Mouse (Mus musculus): ENCODE measurements around the gene Nxnl2. TPM values are rescaled to one million over a fixed set of nuclear protein-coding genes. Genes with fewer than 3 reads are reported as not detected.

The Nxnl2 gene
- polyA plus RNA-seq, 1 experiment from 2014 or later, result 2.2 TPM

GRCm38 (mm10) chr13:51166711-51167110 lies 4.1 kb upstream of the Nxnl2 start:
- no peak overlapping the region for H3K4me3 ChIP-seq (replicated peaks; ENCODE audit: low read length)
- no peak overlapping the region for H3K4me2 ChIP-seq (ENCODE audit: low read length)
- H3K36me3 ChIP-seq (ENCODE audit: control insufficient read depth, insufficient read depth), result no peaks in the 10 kb centered on the region
- H3K4me1 ChIP-seq (replicated peaks; ENCODE audit: control insufficient read depth, insufficient read depth, low read length), result peaks cover 14% of the 10 kb centered on the region
- H3K9ac ChIP-seq (replicated peaks; ENCODE audit: low read depth, low read length), result no peak overlapping the region
- WGBS, result 74% methylated on average over 11 of the region's 11 CpGs
- H3K27me3 ChIP-seq (replicated peaks; ENCODE audit: control insufficient read depth, insufficient read depth, low read length), result no peaks in the 10 kb centered on the region
- no peak for ATAC-seq
- no peaks in the 10 kb centered on the region for H3K9me3 ChIP-seq (ENCODE audit: control insufficient read depth, low read length)
- no peak overlapping the region for H3K27ac ChIP-seq (ENCODE audit: low read length)

DNA sequence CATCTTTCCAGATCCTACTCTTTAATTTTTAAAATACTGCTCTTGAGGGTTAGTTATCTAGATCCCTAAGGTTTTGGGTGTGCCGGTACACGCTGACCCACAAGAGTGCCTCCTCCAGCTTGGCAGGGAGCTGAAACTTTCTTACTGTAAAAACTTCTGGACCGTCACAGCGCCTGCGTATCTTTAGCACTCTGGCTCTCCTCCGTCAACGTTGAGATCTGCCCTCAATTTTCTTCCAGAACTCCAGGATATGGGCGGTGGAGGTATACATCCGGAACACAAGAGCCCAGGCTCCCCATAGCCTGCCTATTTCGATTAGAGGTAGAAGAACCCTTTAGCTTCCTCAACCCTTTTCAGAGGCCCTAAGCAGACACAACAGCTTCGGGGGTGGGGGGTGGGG lies 607 bp upstream of the Nxnl2 start:
- H3K4me3 ChIP-seq (replicated peaks; ENCODE audit: low read length), result no peak overlapping the region
- peak overlapping the region; percentile 95; the same call in 1 of the 2 replicates for H3K4me2 ChIP-seq (ENCODE audit: low read length)
- H3K9me3 ChIP-seq (ENCODE audit: control insufficient read depth, low read length), result no peaks in the 10 kb centered on the region
- no peaks in the 10 kb centered on the region for H3K36me3 ChIP-seq (ENCODE audit: control insufficient read depth, insufficient read depth)
- H3K4me1 ChIP-seq (replicated peaks; ENCODE audit: control insufficient read depth, insufficient read depth, low read length), result peaks cover 12% of the 10 kb centered on the region
- no peak for ATAC-seq
- peaks cover 3% of the 10 kb centered on the region; the same call in 1 of the 2 replicates for H3K27me3 ChIP-seq (replicated peaks; ENCODE audit: control insufficient read depth, insufficient read depth, low read length)
- no peak overlapping the region for H3K9ac ChIP-seq (replicated peaks; ENCODE audit: low read depth, low read length)
- 42% methylated on average over 11 of the region's 11 CpGs for WGBS
- no peak overlapping the region for H3K27ac ChIP-seq (ENCODE audit: low read length)

- H3K9ac ChIP-seq (replicated peaks; ENCODE audit: low read depth, low read length), result no peak overlapping the region
- H3K27ac ChIP-seq (ENCODE audit: low read length), result no peak overlapping the region
- WGBS, result 87% methylated on average over 7 of the region's 7 CpGs
- no peaks in the 10 kb centered on the region for H3K9me3 ChIP-seq (ENCODE audit: control insufficient read depth, low read length)
- no peak overlapping the region for H3K4me2 ChIP-seq (ENCODE audit: low read length)
- peaks cover 3% of the 10 kb centered on the region; the same call in 1 of the 2 replicates for H3K27me3 ChIP-seq (replicated peaks; ENCODE audit: control insufficient read depth, insufficient read depth, low read length)
- no peak overlapping the region for H3K4me3 ChIP-seq (replicated peaks; ENCODE audit: low read length)
- no peaks in the 10 kb centered on the region for H3K36me3 ChIP-seq (ENCODE audit: control insufficient read depth, insufficient read depth)
- H3K4me1 ChIP-seq (replicated peaks; ENCODE audit: control insufficient read depth, insufficient read depth, low read length), result peaks cover 12% of the 10 kb centered on the region
- ATAC-seq, result no peak
Observed at GRCm38 (mm10) chr13:51172601-51173000, 1.8 kb downstream of the Nxnl2 start.

GRCm38 (mm10) chr13:51178932-51179331 lies 8.1 kb downstream of the Nxnl2 start:
- Histone ChIP-seq H3K36me3 (ENCODE audit: control insufficient read depth, insufficient read depth) (no peaks in the 10 kb centered on the region), H3K4me2 (ENCODE audit: low read length) (no peak overlapping the region), H3K9ac (replicated peaks; ENCODE audit: low read depth, low read length) (no peak overlapping the region), H3K4me3 (replicated peaks; ENCODE audit: low read length) (no peak overlapping the region), H3K4me1 (replicated peaks; ENCODE audit: control insufficient read depth, insufficient read depth, low read length) (0 out of 2 replicates have a peak, but pooled peaks cover 3% of the 10 kb centered on the region), H3K27ac (ENCODE audit: low read length) (no peak overlapping the region), H3K9me3 (ENCODE audit: control insufficient read depth, low read length) (no peaks in the 10 kb centered on the region), H3K27me3 (replicated peaks; ENCODE audit: control insufficient read depth, insufficient read depth, low read length) (no peaks in the 10 kb centered on the region)
- no peak for ATAC-seq
- whole genome bisulfite sequencing, result 91% methylated on average over 10 of the region's 10 CpGs

DNA sequence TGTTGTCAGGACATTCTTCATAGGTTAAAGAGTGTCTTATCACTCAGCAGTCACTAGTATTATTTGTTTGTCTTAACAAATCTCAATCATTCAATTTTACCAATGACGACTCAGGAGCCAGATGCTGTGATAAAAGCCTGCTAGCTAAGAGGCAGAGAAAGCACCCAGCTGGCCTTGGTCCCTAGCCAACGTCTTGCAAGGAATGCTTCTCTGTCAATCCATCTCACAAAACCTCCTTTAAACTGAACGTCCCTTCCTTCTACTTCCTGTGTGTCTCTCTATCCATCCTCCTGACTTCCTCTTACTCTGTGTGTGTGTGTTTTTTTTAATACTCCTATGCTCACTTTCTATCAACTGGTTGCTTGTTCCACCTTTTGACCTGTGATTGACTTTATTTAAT lies 8.5 kb downstream of the Nxnl2 start:
- H3K36me3 ChIP-seq (ENCODE audit: control insufficient read depth, insufficient read depth), result no peaks in the 10 kb centered on the region
- H3K27ac ChIP-seq (ENCODE audit: low read length), result no peak overlapping the region
- WGBS, result 29% methylated on average over 3 of the region's 3 CpGs
- no peak overlapping the region for H3K9ac ChIP-seq (replicated peaks; ENCODE audit: low read depth, low read length)
- H3K9me3 ChIP-seq (ENCODE audit: control insufficient read depth, low read length), result no peaks in the 10 kb centered on the region
- H3K27me3 ChIP-seq (replicated peaks; ENCODE audit: control insufficient read depth, insufficient read depth, low read length), result no peaks in the 10 kb centered on the region
- H3K4me1 ChIP-seq (replicated peaks; ENCODE audit: control insufficient read depth, insufficient read depth, low read length), result 0 out of 2 replicates have a peak, but pooled peaks cover 3% of the 10 kb centered on the region
- H3K4me2 ChIP-seq (ENCODE audit: low read length), result no peak overlapping the region
- H3K4me3 ChIP-seq (replicated peaks; ENCODE audit: low read length), result no peak overlapping the region
- no peak for ATAC-seq

DNA sequence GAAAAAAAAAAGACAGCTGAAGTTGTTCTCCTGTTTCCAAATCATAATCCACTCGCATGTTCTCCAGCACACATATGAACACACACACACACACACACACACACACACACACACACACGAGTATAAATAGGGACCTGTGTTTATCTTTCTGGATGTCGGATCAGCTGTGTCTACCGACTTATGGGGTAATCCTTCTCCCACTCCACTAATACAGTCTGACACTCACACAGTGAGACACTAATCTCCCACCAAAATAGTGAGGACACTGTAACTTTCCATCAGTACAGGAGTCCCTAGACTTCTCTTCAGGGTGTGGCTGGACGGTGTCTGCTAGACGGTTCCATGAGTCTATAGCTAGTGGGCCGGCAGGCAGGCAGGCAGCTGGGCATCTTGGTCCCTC lies 11.4 kb downstream of the Nxnl2 start:
- no peaks in the 10 kb centered on the region for H3K9me3 ChIP-seq (ENCODE audit: control insufficient read depth, low read length)
- no peak for ATAC-seq
- WGBS, result 90% methylated on average over 7 of the region's 7 CpGs

GRCm38 (mm10) chr13:51184896-51185295 lies 14.1 kb downstream of the Nxnl2 start:
- H3K4me3 ChIP-seq (replicated peaks; ENCODE audit: low read length), result no peak overlapping the region
- no peak for ATAC-seq
- no peak overlapping the region for H3K27ac ChIP-seq (ENCODE audit: low read length)
- no peaks in the 10 kb centered on the region for H3K27me3 ChIP-seq (replicated peaks; ENCODE audit: control insufficient read depth, insufficient read depth, low read length)
- H3K4me2 ChIP-seq (ENCODE audit: low read length), result no peak overlapping the region
- no peaks in the 10 kb centered on the region for H3K4me1 ChIP-seq (replicated peaks; ENCODE audit: control insufficient read depth, insufficient read depth, low read length)
- no peaks in the 10 kb centered on the region for H3K9me3 ChIP-seq (ENCODE audit: control insufficient read depth, low read length)
- H3K36me3 ChIP-seq (ENCODE audit: control insufficient read depth, insufficient read depth), result no peaks in the 10 kb centered on the region
- 83% methylated on average over 3 of the region's 3 CpGs for WGBS
- no peak overlapping the region for H3K9ac ChIP-seq (replicated peaks; ENCODE audit: low read depth, low read length)

More for the DNA sequence above, 11.4 kb downstream of the Nxnl2 start:
- H3K27me3 ChIP-seq (replicated peaks; ENCODE audit: control insufficient read depth, insufficient read depth, low read length), result no peaks in the 10 kb centered on the region
- H3K9ac ChIP-seq (replicated peaks; ENCODE audit: low read depth, low read length), result no peak overlapping the region
- no peaks in the 10 kb centered on the region for H3K36me3 ChIP-seq (ENCODE audit: control insufficient read depth, insufficient read depth)
- H3K27ac ChIP-seq (ENCODE audit: low read length), result no peak overlapping the region
- no peak overlapping the region for H3K4me2 ChIP-seq (ENCODE audit: low read length)
- 0 out of 2 replicates have a peak, but pooled peaks cover 3% of the 10 kb centered on the region for H3K4me1 ChIP-seq (replicated peaks; ENCODE audit: control insufficient read depth, insufficient read depth, low read length)
- no peak overlapping the region for H3K4me3 ChIP-seq (replicated peaks; ENCODE audit: low read length)

DNA sequence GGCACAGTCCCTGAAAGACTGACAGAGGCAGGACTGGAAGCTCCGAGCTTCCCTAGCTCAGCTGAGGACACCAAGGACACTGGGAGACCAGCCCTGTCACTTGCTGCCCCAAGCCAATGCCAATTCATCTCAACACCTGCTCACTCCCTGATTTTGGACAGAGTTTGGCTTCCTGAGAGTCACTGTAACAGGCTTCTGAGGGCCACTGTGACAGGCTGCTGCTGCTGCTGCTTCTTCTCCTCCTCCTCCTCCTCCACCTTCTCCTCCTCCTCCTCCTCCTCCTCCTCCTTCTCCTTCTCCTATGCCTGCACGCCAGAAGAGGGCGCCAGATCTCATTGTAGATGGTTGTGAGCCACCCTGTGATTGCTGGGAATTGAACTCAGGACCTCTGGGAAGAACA lies 19.5 kb downstream of the Nxnl2 start:
- no peaks in the 10 kb centered on the region for H3K36me3 ChIP-seq (ENCODE audit: control insufficient read depth, insufficient read depth)
- H3K27ac ChIP-seq (ENCODE audit: low read length), result no peak overlapping the region
- WGBS, result 53% methylated on average over 3 of the region's 3 CpGs
- no peak for ATAC-seq
- no peaks in the 10 kb centered on the region for H3K4me1 ChIP-seq (replicated peaks; ENCODE audit: control insufficient read depth, insufficient read depth, low read length)
- H3K4me2 ChIP-seq (ENCODE audit: low read length), result no peak overlapping the region
- H3K27me3 ChIP-seq (replicated peaks; ENCODE audit: control insufficient read depth, insufficient read depth, low read length), result no peaks in the 10 kb centered on the region
- H3K4me3 ChIP-seq (replicated peaks; ENCODE audit: low read length), result no peak overlapping the region
- no peaks in the 10 kb centered on the region for H3K9me3 ChIP-seq (ENCODE audit: control insufficient read depth, low read length)
- no peak overlapping the region for H3K9ac ChIP-seq (replicated peaks; ENCODE audit: low read depth, low read length)

DNA sequence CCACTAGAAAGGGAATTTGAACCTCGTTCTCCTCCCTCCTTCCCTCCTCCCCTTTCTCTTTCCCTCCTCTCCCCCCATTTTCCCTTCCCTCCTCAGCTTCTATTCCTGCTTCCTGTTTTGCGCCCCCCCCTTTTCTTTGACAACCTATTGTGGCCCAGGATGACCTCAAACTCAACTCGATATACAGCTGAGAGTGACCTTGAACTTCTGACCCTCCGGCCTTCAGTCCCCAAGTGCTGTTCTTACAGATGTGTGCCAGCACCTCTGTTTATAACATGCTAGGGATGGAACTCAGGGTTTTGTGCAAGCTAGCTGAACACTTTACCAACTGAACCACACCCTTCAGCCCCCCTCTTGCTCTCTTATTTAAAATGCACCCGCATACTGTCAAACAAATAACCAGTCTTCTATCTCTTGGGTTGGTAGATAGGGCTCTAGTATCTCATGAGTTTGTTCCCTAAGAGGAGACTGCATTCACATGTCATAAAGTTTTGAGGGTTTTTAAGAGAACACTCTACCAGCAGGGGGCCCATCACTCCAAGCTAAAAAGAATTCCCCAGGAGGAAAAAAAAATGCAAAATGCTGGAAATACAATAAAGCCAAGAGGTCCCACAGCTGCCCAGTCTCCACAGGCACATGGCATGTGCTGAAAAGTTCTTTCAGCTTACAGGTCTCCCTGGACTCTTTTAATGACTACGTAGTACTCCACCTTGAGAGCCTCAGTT lies 20.8 kb downstream of the Nxnl2 start:
- Histone ChIP-seq H3K4me3 (replicated peaks; ENCODE audit: low read length) (no peak overlapping the region), H3K27me3 (replicated peaks; ENCODE audit: control insufficient read depth, insufficient read depth, low read length) (no peaks in the 10 kb centered on the region), H3K27ac (ENCODE audit: low read length) (no peak overlapping the region), H3K4me1 (replicated peaks; ENCODE audit: control insufficient read depth, insufficient read depth, low read length) (no peaks in the 10 kb centered on the region), H3K9me3 (ENCODE audit: control insufficient read depth, low read length) (no peaks in the 10 kb centered on the region), H3K36me3 (ENCODE audit: control insufficient read depth, insufficient read depth) (no peaks in the 10 kb centered on the region), H3K4me2 (ENCODE audit: low read length) (no peak overlapping the region), H3K9ac (replicated peaks; ENCODE audit: low read depth, low read length) (no peak overlapping the region)
- no peak for ATAC-seq
- 90% methylated on average over 6 of the region's 6 CpGs for WGBS

All from forebrain, embryonic 16.5 days (tissue).